Mouse (Mus musculus) adrenal gland, adult 18-20 months (tissue): ENCODE data around the gene Plau. TPM values are rescaled to one million over a fixed set of nuclear protein-coding genes. Genes with fewer than 3 reads are reported as not detected.

ENCODE experiments used
- DNase-seq, 2 experiments: peaks; one replicate each; pipeline ENCODE4 v3.0.0; 2021 to 2022; ENCODE audit warnings: low spot score in 2 of 2
- long read RNA-seq, 2 experiments: library from polyadenylated mRNA; stranded (forward); transcript quantifications; one replicate each; pipeline ENCODE4 v2.0.0; 2021
- total RNA-seq, 2 experiments: library from RNA; stranded (reverse); gene quantifications; 1 replicate in 1 of 2; 2 replicates in 1 of 2; pipeline ENCODE4 v1.2.3; 2021

The Plau gene
- 10 to 100 TPM; 20.9 to 29.8 TPM for total RNA-seq
- long read RNA-seq, experiment 1, partial matches to known transcripts, result 0 of 1 reads
- long read RNA-seq, experiment 1, other reads (novel, unspliced or antisense), result 1 of 1 reads
- long read RNA-seq, experiment 2, transcript Plau-201 (11 exons, 2,342 nt), result major isoform, 16 of 17 reads
- long read RNA-seq, experiment 2, partial matches to known transcripts, result 1 of 17 reads
- long read RNA-seq, experiment 2, other reads (novel, unspliced or antisense), result 0 of 17 reads

DNA sequence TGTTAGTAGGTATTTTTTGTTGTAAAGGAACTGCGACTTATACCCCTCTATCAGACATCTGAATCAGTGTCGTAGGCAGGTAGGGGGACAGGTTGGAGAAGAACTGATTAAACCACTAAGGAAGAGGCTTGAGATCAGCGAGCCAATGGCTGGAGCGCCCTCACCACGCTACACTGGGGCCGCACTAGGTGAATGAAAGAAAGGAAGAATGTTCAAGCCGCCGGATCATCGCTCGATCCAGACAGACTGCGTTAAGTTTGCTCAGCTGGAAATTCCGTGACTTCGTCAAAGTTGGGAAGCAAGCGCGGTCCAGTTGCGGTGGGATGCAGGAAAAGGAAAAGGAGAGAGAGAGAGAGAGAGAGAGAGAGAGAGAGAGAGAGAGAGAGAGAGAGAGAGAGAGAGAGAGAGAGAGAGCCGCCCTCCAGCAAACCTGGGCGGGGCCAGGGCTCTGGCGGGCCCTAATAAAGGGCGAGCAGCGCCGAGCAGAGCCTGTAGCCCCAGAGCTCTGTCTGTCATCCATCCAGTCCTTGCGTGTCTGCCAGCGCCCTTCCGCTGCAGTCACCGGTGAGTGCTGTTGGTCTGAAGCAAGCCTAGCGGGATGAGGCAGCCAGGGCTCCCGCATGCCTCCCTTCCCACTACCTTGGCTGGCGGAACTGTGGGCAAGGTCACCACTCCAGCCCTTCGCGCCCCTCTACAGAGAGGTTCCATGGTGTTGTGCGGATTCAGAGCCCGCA lies at the start of gene Plau:
Gene Plau, plus strand, starts transcription at position 490 of the 734 bp plus-strand sequence.
- peak; percentile 74 to 75 for DNase-seq

DNA sequence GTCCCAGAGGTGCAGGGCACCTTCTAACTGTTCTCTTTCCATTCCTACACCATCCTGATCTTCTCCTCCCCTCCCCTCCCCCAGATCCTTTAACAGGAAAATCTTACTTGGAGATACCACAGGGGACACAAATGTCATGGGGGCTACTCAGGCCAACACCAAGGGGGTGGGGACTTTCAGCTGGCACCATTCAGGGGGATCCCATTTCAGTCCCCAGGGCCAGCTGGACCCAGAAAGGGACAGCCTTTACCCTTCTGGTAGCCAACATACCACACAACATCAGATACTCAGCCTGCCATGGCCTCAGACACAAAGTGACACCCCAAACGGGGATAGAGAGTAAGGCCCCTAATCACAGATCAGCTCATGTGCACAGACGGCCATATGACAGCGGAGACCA lies 48.3 kb upstream of the Plau start:
- no peak for DNase-seq

DNA sequence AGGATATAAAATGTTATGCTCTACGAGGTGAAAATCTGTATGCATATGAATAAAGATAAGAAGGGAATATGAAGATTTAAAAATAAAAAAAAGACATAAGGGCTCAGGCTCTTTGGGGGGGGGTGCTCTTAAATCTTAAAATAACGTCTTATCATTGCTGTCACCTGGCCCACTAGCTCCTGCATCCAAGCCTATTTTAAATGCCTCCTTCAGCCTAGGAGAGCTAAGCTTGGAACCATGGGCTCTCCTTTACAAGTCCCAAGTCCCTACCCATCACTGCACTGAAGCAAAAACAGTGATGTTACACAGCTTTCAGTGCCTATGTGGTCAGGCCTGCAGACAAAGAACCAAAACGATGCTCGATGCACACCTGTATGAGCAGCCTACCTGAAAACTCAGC lies 46.9 kb upstream of the Plau start:
- DNase-seq, result no peak

DNA sequence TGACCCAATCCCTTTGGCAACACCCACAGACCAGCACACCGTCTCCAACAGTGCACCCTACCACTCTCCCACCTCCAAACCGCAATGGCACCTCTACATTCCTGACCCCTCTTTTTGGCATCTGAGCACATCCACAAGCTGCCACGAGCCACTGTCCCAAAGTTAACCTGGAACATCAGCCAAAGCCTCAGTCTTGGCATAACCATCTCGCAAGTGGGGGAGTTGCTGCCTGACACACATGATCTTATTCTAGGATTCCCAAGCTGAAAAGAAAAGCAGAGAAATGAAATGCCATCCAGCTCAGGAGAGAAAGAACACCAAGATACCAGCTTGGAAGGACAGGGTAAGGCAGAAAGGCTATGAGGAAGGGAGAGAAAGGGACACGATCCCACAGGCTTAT lies 46.0 kb upstream of the Plau start:
- no peak for DNase-seq

DNA sequence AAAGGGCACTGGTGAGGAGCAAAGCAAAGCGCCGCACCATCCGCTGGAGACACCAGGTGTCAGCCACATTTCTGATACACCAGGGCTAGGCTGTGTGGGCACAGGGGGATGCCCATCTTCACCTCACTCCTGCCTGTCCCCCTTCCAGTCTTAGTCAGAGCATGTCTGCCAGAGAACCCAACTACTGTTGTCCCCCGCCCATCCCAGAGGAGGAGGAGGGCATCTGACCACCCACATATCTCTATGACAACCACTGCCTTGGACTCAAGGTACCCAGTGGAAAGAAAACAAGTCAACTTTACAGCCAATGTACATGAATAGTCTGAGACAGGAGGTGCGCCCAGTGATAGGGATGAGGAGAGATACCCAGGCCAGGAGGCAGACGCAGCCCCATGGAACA lies 45.5 kb upstream of the Plau start:
- no peak for DNase-seq

DNA sequence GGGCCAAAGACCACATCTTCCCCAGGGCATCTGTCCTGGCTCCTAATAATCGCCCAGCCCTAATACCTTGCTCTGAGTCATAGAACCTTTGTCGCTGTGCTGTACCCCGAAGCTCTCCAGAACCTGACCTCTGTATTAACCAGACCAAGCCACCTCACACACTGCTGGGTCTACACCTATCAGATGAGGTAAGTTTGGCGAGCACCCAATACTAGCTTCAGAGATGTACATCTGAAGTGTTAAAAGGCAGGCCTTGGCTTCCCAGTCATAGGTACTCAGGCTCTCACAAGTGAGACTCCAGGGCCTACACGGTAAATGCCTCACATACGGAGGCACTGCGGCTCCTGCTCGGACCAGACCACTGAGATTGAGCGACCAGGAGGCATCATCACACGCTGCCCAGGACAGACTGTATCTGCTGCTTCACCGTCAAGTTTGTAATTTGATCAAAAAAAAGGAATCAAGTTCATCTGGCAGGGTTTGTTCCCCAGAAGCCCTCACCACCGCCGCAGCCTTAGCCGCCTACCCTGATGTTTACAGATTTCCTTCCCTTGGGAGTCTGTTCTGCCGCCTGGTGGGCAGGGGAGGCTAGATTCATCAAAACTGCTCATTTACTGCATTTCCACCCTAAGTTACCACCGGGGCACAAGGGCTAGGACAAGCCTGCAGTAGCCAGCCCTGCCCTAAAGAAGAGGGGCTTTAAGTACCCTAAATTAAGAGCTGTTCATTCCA lies 44.8 kb upstream of the Plau start:
- DNase-seq, result no peak

DNA sequence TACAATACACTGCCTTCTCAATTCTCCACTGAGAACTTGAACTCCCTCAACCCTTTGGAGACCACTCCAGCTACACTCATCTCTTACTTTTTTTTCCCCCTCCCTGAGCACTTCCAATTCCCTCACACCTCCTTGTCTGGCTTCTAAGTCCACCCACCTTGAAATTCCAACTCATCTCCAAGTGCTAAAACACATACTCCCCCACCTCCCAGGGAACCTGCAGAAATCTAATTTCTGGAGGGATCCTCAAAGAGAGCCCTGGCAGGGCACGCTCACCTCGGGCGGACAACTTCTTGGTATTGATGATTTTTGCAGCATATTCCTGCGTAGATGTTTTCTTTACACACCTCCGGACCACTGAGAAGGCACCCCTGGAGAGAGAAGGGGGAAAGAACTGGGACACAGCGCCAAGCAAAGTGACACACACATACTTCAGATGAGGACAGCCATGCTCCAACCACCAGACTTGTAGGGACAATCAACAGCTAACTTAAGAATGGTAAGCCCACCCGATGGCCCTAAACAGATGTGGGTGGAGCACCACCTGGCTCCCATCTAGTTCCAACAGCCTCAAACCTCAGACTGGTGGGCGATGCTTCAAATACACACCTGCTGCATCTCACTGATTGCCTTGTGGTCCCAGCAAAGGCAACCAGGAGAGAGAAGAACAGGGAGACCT lies 44.1 kb upstream of the Plau start:
- DNase-seq, result no peak

DNA sequence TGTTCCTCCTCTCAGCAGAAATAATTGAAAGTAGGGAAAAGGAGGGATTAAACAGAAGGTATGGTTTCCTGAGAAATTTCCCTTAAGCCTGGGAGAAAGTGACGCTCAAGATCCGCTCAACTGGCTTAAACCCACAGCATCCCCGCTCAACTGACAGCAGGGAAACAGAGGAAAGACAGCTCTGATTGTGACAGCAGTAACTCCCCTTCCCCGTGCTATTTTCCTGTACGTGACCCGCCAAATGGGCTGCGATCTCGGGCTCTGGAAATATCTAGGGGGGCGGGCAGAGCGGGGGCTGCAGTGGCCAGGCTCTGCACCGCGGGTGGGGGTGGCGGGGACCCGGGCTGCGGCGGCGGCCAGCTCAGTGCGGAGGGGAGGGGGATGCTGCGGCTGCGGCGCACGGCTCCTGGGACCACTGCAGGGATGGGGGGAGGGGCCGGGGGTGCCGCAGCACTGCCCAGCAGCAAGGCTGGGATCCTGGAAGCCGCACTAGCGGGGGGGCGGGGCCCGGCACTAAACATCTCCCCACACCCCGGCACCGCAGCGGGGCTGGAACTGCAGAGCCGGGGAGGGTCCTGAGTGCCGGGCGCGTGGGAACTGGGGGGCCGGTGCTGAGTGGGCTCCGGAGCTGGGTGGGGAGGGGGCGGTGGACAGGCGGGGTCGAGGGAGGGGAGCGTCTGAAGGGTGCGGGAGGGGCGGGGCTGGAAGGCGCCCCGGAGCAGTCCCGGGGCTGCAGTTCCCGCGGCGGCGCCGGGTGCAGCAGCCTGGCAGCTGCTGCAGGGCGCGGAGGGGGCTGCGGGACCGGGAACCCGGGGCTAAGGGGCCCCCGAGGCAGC lies 43.3 kb upstream of the Plau start:
- DNase-seq, result peak in 1 of 2 experiments; percentile 44

DNA sequence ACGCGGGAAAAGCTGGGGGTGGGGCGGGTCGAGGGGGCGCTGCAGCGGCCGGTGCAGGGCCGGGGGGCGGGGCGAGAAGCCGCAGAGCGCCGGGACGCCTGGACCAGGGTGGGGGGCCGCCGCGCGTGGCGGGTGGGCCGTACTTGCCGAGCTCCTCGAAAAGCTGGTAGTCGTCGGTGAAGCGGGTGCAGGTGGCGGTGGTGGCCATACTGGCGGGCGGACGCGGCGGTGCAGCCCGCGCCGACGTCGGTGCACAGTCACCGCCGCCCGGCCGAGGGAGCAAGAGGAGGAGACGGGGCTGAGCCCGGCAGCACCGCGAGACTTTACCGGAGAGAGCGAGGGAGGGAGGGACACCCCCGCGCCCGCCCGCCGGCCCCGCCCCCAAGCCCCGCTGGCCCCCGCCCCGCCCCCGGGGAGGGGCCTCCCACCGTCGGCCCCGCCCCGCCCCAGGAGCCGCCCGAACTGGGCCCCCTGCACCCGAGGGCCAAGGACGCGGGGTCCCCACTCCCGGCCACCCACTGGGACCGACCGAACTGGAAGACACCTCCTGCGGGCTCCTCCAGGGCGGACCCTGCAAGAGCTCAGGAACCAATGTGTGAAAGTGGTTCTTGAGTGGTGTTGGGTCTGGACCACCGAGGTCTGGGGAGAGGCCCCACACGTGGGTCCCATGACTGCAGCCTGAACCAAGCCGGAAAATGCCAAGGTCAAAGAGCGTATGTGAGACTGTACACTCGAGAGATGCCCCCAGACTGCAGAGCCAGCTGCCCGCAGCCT lies 42.5 kb upstream of the Plau start, which contains the start of gene Camk2g:
Gene Camk2g, minus strand, starts transcription at position 331 of the 774 bp plus-strand sequence.
- DNase-seq, result peak; percentile 82 to 84

DNA sequence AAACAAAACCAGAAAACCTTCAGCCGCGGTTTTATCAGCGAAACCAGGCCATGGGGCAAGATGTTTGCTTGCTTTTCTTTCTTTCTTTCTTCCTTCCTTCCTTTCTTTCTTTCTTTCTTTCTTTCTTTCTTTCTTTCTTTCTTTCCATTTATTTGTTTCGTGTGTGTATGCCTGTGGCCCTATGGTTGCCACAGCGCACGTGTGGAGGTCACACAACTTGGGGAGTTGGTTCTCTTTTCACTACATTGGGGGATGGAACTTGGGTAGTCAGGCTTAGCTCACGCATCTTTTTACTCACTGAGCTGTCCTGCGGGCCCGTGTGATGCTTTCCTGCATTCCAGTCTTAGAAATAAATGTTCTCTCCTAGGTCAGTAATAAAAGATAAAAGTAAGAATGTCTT lies 41.9 kb upstream of the Plau start:
- no peak for DNase-seq

DNA sequence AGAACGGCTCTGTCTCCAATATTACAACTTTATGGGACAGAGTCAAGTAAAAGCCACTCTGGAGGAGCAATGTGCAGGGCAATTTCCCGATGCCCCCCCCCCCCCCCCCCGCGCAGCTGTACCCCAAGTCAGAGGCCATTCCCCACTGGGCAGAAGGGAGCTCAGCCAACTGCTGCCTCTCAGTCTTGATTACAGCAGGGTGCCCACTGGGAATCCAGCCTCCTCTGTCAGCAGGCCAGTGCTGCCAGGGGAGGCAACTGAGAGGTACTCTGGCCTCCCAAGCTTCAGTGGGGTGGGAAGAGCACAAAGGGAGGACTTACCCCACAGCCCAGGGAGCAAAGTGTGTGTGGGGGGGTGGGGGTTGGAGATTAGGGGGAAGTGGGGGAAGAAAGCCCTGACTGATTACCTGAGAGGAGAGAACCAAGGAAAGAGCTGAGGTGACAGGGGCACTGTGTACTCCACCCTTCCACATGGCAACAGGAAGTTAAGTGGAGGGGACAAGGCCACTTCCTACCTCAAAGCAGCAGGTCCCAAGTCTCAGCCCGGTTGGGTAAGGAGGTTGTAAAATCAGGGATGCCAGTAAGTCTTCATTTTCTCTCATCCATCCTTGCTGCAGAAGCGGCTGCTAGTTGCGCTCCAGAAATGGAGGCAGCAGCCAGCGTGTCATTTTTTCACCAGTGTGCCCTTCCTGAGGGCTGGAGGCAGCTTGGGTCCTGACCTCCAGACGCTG lies 40.9 kb upstream of the Plau start:
- DNase-seq, result no peak

DNA sequence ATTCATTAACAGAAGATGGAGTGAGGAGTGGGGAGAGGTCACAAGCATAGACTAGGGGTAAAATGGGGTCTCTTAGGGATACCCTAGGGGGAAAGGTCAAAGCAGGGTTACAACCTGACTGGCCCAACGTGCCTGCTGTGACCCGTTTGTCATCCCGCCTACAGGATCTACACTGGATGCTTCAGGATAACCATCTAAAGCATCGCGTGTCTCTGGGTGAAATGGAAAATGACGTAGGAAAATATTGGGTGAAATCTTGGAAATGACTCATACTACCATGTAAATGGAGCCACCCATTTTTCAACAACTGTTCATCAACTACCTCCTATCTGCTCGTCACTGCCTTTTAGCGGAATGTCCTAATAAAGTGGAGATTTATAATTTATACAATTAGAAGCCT lies 40.3 kb upstream of the Plau start:
- DNase-seq, result no peak

DNA sequence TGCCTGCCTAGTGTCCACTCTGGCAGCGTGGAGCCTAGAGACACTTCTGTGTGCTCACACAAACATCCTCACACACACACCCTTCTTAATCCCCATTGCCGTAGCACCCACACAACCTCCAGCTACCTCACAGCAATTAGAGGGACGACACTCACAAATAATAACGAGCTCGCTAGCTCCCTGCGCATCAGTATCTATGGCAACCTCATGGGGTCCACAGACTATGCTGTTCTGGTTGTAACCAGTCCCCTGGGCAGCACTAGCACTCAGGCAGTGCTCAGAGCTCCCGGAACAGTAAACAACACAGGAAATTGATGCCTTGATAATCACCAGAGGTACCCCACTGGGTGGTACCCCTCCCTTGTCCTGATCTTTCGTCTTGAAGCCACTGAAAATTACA lies 39.8 kb upstream of the Plau start:
- DNase-seq, result no peak

DNA sequence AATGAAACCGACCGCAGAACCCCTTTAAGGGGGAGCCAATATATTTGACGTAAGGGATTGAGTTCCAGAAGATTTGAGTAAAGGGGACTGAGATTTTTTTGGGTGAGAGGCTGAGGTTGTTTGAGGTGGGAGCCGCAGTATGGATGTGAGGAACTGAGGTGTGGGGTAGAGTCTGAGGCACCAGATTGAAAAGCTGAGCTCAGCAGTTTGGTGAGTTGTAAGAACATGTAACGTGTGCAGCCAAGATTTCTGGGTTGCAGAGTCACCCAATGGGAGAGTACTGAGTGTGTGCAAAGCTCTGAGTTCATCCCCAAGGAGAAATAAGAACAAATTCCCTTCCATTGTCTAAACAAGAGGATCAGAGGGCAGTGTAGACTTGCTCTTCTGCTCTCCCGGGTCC lies 38.2 kb upstream of the Plau start:
- DNase-seq, result no peak

DNA sequence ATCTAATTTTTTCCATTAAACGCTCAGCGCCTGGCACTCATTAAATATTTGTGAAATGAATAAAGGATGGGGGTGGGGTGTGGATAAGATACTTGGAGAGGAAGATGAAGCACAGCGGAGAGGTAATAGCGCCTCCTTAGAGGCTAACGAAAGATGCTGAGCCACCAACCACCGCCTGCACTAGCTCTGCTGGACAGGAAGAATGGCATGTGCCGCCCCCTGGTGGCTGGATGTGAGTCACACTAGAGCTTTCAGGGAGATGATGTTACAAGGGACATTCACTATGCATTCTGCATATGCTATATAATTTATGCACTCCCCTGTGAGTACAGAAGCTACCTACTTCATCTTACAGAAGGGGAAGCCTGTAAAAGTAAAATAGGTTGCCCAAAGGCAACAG lies 37.7 kb upstream of the Plau start:
- DNase-seq, result peak; percentile 94 to 96

DNA sequence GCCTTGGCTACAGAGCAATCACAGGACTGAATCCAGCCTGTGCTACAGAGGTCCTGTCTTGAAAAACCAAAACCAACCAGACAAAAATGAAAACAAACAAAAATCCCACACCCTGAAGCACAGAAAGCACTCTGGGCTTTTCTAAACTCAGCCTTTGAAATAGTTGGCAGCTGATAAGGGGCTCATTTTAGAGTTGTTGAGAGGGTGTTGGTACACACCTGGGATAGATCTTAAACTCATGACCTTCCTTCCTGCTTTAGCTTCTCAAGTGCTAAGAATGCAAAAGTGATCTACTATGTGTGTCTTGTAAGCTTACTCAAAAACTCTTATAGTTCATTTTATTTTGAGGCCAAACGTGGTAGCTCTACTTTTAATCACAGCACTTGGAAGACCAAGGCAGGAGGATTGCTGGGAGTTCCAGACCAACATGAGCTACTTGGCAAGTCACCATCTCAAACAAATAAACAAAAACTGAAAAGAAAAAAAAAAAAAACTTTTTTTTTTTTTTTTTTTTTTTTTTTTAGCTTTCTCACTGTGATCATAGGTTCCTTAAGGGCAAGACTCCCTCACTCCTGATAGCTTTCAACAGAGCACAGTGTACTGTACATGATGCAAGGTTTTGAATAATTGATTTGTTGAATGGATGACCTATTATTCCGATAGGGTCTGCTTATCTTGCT lies 33.4 kb upstream of the Plau start:
- no peak for DNase-seq

DNA sequence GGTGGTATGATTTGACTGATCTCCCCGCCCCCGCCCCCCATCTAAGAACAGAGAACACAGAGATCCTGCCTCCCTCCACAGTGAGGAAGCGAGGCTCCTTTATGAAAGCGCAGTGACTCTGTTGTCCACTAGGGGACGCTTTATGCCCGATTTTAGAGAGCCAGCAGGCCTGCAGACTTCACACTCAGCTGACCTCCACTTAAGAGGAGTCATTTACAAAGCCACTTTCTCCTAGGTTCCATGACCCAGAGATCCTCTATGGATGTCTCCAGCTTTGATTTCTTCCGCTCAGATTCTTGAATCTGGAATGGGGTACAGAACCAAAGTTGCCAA lies 32.9 kb upstream of the Plau start:
- peak; percentile 74 for DNase-seq

DNA sequence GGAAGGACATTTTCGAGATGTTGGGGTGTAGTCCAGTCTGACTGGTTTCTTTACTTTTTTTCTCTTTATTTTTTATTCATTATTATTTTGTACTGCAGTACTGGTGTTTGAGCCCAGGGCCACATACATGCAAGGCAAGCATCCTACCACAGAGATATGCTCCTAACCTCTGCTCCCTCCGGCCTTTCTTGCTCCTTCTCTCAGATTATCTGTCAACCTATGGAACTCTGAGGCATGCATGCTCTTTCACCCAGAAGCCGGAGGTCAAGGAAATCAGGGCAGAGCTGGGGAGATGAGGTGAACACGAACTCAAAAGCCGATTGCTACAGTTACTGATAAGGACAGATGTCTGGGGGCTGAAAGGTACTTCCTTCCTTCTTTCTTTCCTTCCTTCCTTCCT lies 32.0 kb upstream of the Plau start:
- no peak for DNase-seq
